Comparison of ENCODE assay signal across 10 mouse cellular contexts in the genomic region with DNA sequence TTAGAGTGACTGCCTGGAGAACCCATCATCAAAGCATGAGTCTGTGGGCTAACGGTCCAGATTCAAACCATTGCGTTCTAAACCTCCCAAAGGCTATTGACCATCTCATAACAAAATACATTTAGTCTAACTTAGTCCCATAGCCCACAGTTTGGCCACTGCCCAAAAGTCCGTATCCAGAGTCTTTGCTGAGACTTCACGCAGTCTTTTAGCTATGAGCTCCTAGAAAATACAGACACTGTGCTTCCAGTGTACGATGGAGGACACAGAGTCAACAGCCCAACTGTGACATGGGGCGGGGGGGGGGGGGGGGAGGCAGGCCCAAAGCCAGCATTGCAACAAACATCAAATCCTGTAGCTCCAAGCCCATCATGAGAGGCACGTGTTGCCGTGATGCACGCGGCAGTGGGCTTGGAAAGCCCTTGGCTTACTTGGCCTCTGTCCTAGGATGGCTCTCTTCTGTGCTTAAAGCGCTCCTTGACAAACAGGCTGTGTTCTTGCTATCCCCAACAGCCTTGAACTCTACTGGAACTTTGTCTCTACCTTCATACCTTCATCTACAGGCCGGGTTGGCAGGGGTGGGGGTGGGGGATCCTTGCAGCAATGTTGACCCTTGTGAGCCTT. TPM values are rescaled to one million over a fixed set of nuclear protein-coding genes. Genes with fewer than 3 reads are reported as not detected.
A peak's percentile ranks its signal among the peaks of the same experiment; 100 is the strongest.
DNase-seq lines count a peak whose midpoint lies in the region; ATAC-seq and TF ChIP-seq lines count a peak whose summit lies in the region.
"Had no signal": no experiment of that assay in that cellular context is flagged by ENCODE, and none has a peak within 500 bp of the region (broad histone marks: within the 10 kb centered on the region; RNA-seq: fewer than 3 reads in every experiment).

No protein-coding gene starts in this region.

- peak overlapping the region; percentile 22; the same call in 1 of the 2 replicates for H3K4me2 ChIP-seq in limb, embryonic 11.5 days (ENCODE audit: low read depth, severe bottlenecking)
- H3K4me2 ChIP-seq in forebrain, embryonic 15.5 days (replicated peaks), result peak overlapping the region; percentile 39
- H3K4me2 ChIP-seq in limb, embryonic 12.5 days, result peak overlapping the region; percentile 51

- H3K36me3 ChIP-seq in limb, embryonic 11.5 days (ENCODE audit: control insufficient read depth, insufficient read depth, low read length), result no peaks in the 10 kb centered on the region
- H3K36me3 ChIP-seq in limb, embryonic 10.5 days, result no peaks in the 10 kb centered on the region
- no peaks in the 10 kb centered on the region for H3K36me3 ChIP-seq in forebrain, embryonic 15.5 days
- no peaks in the 10 kb centered on the region for H3K36me3 ChIP-seq in limb, embryonic 12.5 days
- H3K36me3 ChIP-seq in thymus, adult 2 months (ENCODE audit: control insufficient read depth, insufficient read depth, low read length), result no peaks in the 10 kb centered on the region

- no peak overlapping the region for H3K27ac ChIP-seq in limb, embryonic 11.5 days (replicated peaks; ENCODE audit: low read depth, low read length)
- H3K27ac ChIP-seq in limb, embryonic 10.5 days, result no peak overlapping the region
- no peak overlapping the region for H3K27ac ChIP-seq in forebrain, embryonic 15.5 days (replicated peaks)
- H3K27ac ChIP-seq in limb, embryonic 12.5 days, result no peak overlapping the region
- H3K27ac ChIP-seq in olfactory bulb, adult 2 months (ENCODE audit: insufficient read depth, low read depth, low read length), result no peak overlapping the region
- no peak overlapping the region for H3K27ac ChIP-seq in thymus, adult 2 months (ENCODE audit: control insufficient read depth, insufficient read depth, low read length)

- no peak overlapping the region for H3K9ac ChIP-seq in limb, embryonic 11.5 days (ENCODE audit: low read length)
- no peak overlapping the region for H3K9ac ChIP-seq in forebrain, embryonic 15.5 days (replicated peaks)
- H3K9ac ChIP-seq in limb, embryonic 12.5 days (replicated peaks), result peak overlapping the region; percentile 40; the same call in 1 of the 2 replicates

- no peaks in the 10 kb centered on the region for H3K9me3 ChIP-seq in limb, embryonic 11.5 days (ENCODE audit: control insufficient read depth, low read length)
- no peaks in the 10 kb centered on the region for H3K9me3 ChIP-seq in limb, embryonic 10.5 days (replicated peaks)
- no peaks in the 10 kb centered on the region for H3K9me3 ChIP-seq in forebrain, embryonic 15.5 days
- H3K9me3 ChIP-seq in limb, embryonic 12.5 days, result no peaks in the 10 kb centered on the region

- ATAC-seq in limb, embryonic 11.5 days (ENCODE audit: insufficient number of reproducible peaks, low FRiP score, low TSS enrichment, low read depth), result no peak
- ATAC-seq in forebrain, embryonic 15.5 days (replicated peaks), result no peak
- no peak for ATAC-seq in limb, embryonic 12.5 days (ENCODE audit: insufficient number of reproducible peaks, insufficient read depth, low FRiP score, low TSS enrichment, low read depth)

- intact Hi-C loops in gastrocnemius, postnatal 36 days (cut with DNase I), result no loop called here

- TF ChIP-seq CTCF in olfactory bulb, adult 2 months (IDR thresholded peaks at IDR 0.05; ENCODE audit: insufficient read depth, low read depth, low read length), result no peak
- no peak for TF ChIP-seq CTCF in thymus, adult 2 months (IDR thresholded peaks at IDR 0.05; ENCODE audit: borderline replicate concordance, control insufficient read depth, extremely low read depth, insufficient read depth, low read length, poor library complexity)

- WGBS in limb, embryonic 11.5 days, result 84% methylated on average over 12 of the region's 12 CpGs
- WGBS in limb, embryonic 10.5 days, result 83% methylated on average over 12 of the region's 12 CpGs
- 75% methylated on average over 12 of the region's 12 CpGs for WGBS in forebrain, embryonic 15.5 days
- WGBS in limb, embryonic 12.5 days, result 89% methylated on average over 11 of the region's 12 CpGs
- 63% methylated on average over 12 of the region's 12 CpGs for WGBS in olfactory bulb, adult 2 months
- 90% methylated on average over 12 of the region's 12 CpGs for WGBS in thymus, adult 2 months

- no peak overlapping the region for H3K4me3 ChIP-seq in limb, embryonic 11.5 days (ENCODE audit: low read depth, low read length)
- H3K4me3 ChIP-seq in limb, embryonic 10.5 days, result no peak overlapping the region
- peak overlapping the region; percentile 31 for H3K4me3 ChIP-seq in forebrain, embryonic 15.5 days
- H3K4me3 ChIP-seq in limb, embryonic 12.5 days (replicated peaks), result peak overlapping the region; percentile 27; the same call in 1 of the 2 replicates
- peak overlapping the region; percentile 29; the same call in 1 of the 2 replicates for H3K4me3 ChIP-seq in olfactory bulb, adult 2 months (ENCODE audit: insufficient read depth, low read depth, low read length)
- H3K4me3 ChIP-seq in thymus, adult 2 months (ENCODE audit: control insufficient read depth, insufficient read depth, low read length), result no peak overlapping the region

- no peak for TF ChIP-seq POLR2A in olfactory bulb, adult 2 months (IDR thresholded peaks at IDR 0.05; ENCODE audit: insufficient read depth, low read depth, low read length)
- TF ChIP-seq POLR2A in thymus, adult 2 months (IDR thresholded peaks at IDR 0.05; ENCODE audit: control insufficient read depth, extremely low read depth, insufficient read depth, low read length, poor library complexity), result no peak

- DNase-seq in limb, embryonic 11.5 days (ENCODE audit: low spot score), result no peak
- DNase-seq in limb, embryonic 10.5 days (ENCODE audit: low spot score), result no peak
- no peak for DNase-seq in ovary, postnatal 36 days (ENCODE audit: low spot score)
- no peak for DNase-seq in gastrocnemius, postnatal 36 days
- DNase-seq in thymus, adult 2 months, result no peak
- DNase-seq: lung, postnatal 4 days; right cerebral cortex, postnatal 14 days had no signal

- no peaks in the 10 kb centered on the region for H3K27me3 ChIP-seq in limb, embryonic 11.5 days (ENCODE audit: control insufficient read depth, insufficient read depth, low read length)
- no peaks in the 10 kb centered on the region for H3K27me3 ChIP-seq in limb, embryonic 10.5 days (ENCODE audit: low read depth, poor library complexity, severe bottlenecking)
- H3K27me3 ChIP-seq in forebrain, embryonic 15.5 days, result no peaks in the 10 kb centered on the region
- 0 out of 2 replicates have a peak, but pooled peaks cover 3% of the 10 kb centered on the region for H3K27me3 ChIP-seq in limb, embryonic 12.5 days
- H3K27me3 ChIP-seq in thymus, adult 2 months (ENCODE audit: control insufficient read depth, insufficient read depth, low read length), result no peaks in the 10 kb centered on the region

- peaks cover 3% of the 10 kb centered on the region; the same call in 1 of the 2 replicates for H3K4me1 ChIP-seq in limb, embryonic 11.5 days (ENCODE audit: control insufficient read depth, insufficient read depth, low read length)
- H3K4me1 ChIP-seq in limb, embryonic 10.5 days, result peaks cover 34% of the 10 kb centered on the region
- peaks cover 15% of the 10 kb centered on the region for H3K4me1 ChIP-seq in forebrain, embryonic 15.5 days
- peaks cover 22% of the 10 kb centered on the region for H3K4me1 ChIP-seq in limb, embryonic 12.5 days (replicated peaks)
- H3K4me1 ChIP-seq in olfactory bulb, adult 2 months (ENCODE audit: control insufficient read depth, insufficient read depth, low read length), result peaks cover 17% of the 10 kb centered on the region
- H3K4me1 ChIP-seq in thymus, adult 2 months (replicated peaks; ENCODE audit: control insufficient read depth, insufficient read depth, low read length), result peaks cover 3% of the 10 kb centered on the region

RNA-seq across cellular contexts. Expression of gene Acsl1, which starts 32.3 kb away (rescaled TPM):
- polyA plus RNA-seq in limb, embryonic 11.5 days (2014; fragmentation: Nextera tagmentation; extraction: Ambion mirVana), result 6.9 and 7.0 TPM in 2 replicates
- polyA plus RNA-seq in limb, embryonic 10.5 days (2016; fragmentation: Nextera tagmentation; extraction: Ambion mirVana), result 5.8 and 7.0 TPM in 2 replicates
- 8.6 and 9.4 TPM in 2 replicates for polyA plus RNA-seq in forebrain, embryonic 15.5 days (2015; fragmentation: Nextera tagmentation; extraction: Ambion mirVana)
- 8.4 and 8.9 TPM in 2 replicates for polyA plus RNA-seq in limb, embryonic 12.5 days (2016; fragmentation: Nextera tagmentation; extraction: Ambion mirVana)
- polyA plus RNA-seq in olfactory bulb, adult 2 months (2012; ENCODE audit: insufficient read depth, insufficient read length, low replicate concordance, missing spikeins), result not detected in 2 replicates
- 100 to 1,000 TPM; 260 to 328 TPM for total RNA-seq in gastrocnemius, postnatal 36 days (2021)
- 31.2 TPM in 2 replicates for polyA plus RNA-seq in thymus, adult 2 months (2012; rRNA removed)

RNA-seq across cellular contexts. Expression of gene Cenpu, which starts 48.6 kb away (rescaled TPM):
- 27.9 and 28.5 TPM in 2 replicates for polyA plus RNA-seq in limb, embryonic 11.5 days (2014; fragmentation: Nextera tagmentation; extraction: Ambion mirVana)
- polyA plus RNA-seq in limb, embryonic 10.5 days (2016; fragmentation: Nextera tagmentation; extraction: Ambion mirVana), result 26.5 and 27.1 TPM in 2 replicates
- polyA plus RNA-seq in forebrain, embryonic 15.5 days (2015; fragmentation: Nextera tagmentation; extraction: Ambion mirVana), result 8.9 and 10.6 TPM in 2 replicates
- polyA plus RNA-seq in limb, embryonic 12.5 days (2016; fragmentation: Nextera tagmentation; extraction: Ambion mirVana), result 23.1 and 23.9 TPM in 2 replicates
- not detected in 2 replicates for polyA plus RNA-seq in olfactory bulb, adult 2 months (2012; ENCODE audit: insufficient read depth, insufficient read length, low replicate concordance, missing spikeins)
- total RNA-seq in gastrocnemius, postnatal 36 days (2021), result under 1 TPM; 0.26 to 0.62 TPM
- polyA plus RNA-seq in thymus, adult 2 months (2012; rRNA removed), result 4.6 and 5.1 TPM in 2 replicates

Comparison
In these comparisons a context has a peak if more than half of its experiments do, and no peak if none do; other contexts are left out.
1. H3K4me3 ChIP-seq: peak in forebrain, embryonic 15.5 days (single experiment), limb, embryonic 12.5 days (single experiment) and olfactory bulb, adult 2 months (single experiment); none in limb, embryonic 11.5 days (single experiment), limb, embryonic 10.5 days (single experiment) and thymus, adult 2 months (single experiment).
2. Peak in every context shown above with its lines, with median percentiles within 50 percentile points of each other: H3K4me2 ChIP-seq.